Mouse (Mus musculus): ENCODE results near the gene Olfr1155.

Gene Olfr1155

DNA sequence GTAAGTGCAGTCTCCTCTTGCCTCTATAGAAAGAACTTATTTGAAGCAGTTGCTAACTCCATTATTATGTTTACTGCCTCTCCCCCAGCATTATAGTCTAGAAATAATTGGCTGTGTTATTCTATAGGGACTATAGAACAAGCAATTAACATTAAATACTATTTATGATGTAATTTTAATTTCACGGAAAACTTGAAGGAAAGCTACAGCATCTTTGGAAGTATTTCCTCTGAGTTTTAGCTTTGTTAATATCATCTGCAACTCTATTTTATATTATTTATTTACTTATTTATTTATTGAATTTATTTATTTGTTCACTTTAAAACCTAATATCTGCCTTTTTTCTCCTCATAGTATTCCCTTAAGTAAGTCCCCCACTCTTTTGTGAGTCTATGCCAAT, at the start of gene Olfr1155:
TSS of gene Olfr1155 (minus strand) at position 101 of the 400 bp plus-strand sequence.
- no peak for DNase-seq

DNA sequence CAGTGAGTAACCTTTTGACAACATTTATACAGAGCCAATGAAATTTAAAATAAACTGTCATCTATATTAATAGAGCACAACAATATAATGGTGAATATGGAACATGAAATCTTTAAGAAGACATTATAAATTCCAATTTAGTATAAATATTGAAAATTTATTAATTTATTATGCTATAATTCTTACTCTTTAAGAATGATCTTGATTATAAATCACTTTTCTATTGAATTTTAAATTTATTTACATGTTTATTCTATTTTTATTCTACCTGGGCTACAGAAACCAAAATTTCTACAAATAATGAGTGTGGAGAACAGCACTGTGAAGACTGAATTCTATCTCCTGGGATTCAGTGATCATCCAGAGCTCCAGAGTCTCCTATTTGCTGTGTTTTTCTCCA, 44.9 kb upstream of the Olfr1155 start, which contains the start of gene Olfr1158:
TSS of gene Olfr1158 (plus strand) at position 301 of the 400 bp plus-strand sequence.
- no peak for DNase-seq

DNA sequence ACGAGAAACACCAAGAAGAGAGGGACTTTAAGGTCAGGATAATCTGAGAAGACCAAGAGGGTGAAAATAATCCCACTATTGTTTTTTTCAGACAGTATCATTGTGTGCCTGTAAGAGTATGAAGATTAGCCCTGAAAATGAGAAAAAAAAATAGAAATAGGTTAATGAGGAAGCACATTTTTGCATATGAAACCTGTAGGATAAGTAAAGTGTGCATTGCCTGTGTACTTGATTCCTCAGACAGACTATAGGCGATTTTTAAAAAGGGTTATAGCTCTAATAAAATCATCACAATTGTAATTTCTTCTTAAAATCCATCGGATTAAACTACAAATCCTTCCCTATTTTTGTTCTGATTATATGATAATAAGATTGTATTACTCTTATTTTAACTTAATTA, 29.6 kb upstream of the Olfr1155 start, which contains the start of gene Olfr74:
TSS of gene Olfr74 (minus strand) at position 101 of the 400 bp plus-strand sequence.
- DNase-seq = no peak

DNA sequence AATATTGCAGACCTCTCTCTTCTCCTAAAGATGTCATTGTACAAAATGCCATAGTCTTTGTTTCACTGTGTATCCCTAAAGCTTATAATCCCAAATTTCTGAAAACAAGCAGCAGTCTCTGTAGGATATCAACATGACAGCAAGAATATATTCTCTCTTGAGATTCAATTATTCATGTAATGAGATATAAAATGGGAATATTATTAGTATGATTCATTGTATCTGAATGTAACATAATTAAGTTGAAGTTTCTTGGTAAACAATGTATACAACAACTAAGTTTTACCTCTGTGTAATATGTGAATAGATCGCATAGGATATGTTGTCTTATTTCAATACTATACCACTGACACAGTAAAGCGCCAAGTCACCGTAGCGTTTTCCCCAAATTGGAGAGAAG, 23.3 kb upstream of the Olfr1155 start, which contains the start of gene Olfr1157:
TSS of gene Olfr1157 (minus strand) at position 101 of the 400 bp plus-strand sequence.
- no peak for DNase-seq

DNA sequence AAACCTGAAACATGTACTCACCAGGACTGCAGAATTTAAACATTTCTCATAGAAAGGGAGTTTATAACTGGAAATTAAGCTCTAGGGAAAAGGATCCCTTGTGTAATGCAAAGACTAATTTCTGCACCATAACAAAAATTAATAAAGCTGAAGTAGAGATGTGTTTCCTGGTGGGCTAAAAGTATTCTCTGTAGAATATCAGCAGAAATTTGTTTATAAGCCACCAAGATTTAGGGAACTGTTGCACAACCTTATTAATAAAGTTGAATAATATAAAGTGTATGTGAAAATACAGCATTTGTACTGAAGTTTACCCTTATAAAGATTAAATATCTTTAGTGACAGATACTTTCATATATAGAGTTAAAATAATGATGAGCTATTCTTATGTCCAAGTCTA, 8.1 kb upstream of the Olfr1155 start, which contains the start of gene Olfr1156:
TSS of gene Olfr1156 (minus strand) at position 101 of the 400 bp plus-strand sequence.
- no peak for DNase-seq

DNA sequence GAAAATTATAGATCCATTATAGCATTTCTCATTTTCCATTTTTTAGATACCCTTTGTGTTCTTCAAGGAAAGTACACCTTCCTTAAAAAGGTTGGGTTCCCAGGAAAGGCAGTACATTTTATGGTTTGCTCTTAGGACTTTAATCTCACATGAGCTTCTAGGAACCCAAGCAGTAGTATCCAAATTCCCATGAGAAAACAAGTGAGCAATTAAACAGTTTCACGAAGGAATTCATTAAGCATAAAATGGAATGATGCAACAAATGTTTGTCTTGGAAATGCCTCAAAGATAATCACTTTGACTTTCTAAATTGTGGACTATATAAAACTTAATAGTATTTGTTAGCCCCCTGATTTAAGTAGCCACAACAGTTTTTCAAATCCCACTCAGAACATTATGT, 39.9 kb downstream of the Olfr1155 start, which contains the start of gene Olfr1154:
TSS of gene Olfr1154 (minus strand) at position 101 of the 400 bp plus-strand sequence.
- DNase-seq = no peak

DNA sequence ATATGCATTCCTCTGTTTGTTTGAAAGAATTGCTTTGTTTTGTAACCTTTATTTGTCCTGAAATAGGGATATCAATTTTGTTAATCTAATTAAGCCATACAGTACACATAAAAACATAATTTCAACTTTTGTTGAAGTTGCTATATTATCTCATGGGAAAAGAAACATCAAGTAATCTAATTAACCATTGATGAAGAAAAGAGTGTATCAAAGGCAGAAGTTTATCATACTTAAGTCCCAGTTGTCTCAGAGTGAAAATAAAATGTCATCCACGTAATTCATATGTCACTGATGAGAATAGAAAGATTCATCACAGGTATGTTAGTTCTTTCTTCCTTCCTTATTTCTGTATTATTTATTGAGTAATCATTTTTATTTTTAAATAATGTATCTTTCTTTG, 50.3 kb downstream of the Olfr1155 start, which contains the start of gene Olfr1153:
TSS of gene Olfr1153 (plus strand) at position 301 of the 400 bp plus-strand sequence.
- no peak for DNase-seq

All from B cell, adult 2 months (primary cell).